Mouse (Mus musculus): ENCODE measurements at regions not wholly inside any gene's neighbourhood (a gene's known extent, or its start where the extent isn't known, plus 50 kb on each side); places are given as distances from the start of the nearest gene placed in this dataset.

- DNase-seq (ENCODE audit: low spot score), result peak; percentile 3
Measured at GRCm38 (mm10) chr14:83088713-83089112, 1354.7 kb upstream of the Pcdh17 start.
